13 mouse cellular contexts compared by ENCODE assay signal in the genomic region with DNA sequence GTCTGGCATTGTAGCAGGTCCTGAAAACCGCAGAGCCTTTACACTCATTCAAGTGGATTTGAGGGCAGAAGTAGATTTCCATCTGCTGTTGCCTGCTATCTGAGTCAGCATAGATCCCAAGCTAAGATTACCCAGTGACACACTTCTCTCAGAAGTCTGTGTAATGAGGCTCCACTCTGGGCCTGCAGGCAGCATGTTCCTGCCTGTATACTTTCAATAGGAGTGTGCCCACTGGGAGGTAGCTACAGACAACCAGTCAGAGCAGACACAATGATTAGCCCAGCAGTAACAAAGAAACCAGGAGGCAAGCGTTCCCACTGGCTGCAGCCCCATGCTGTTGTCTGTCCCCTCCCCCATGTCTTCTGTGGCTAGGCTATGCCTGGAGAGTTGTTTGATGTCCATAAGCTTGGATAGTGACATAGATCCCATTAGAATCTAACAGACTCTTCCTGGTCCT. TPM values are rescaled to one million over a fixed set of nuclear protein-coding genes. Genes with fewer than 3 reads are reported as not detected.
DNase-seq lines count a peak whose midpoint lies in the region; ATAC-seq lines count a peak whose summit lies in the region.
"Had no signal": no experiment of that assay in that cellular context is flagged by ENCODE, and none has a peak within 500 bp of the region (broad histone marks: within the 10 kb centered on the region; RNA-seq: fewer than 3 reads in every experiment).

No protein-coding gene starts in this region.

- no peak overlapping the region for H3K27ac ChIP-seq in embryonic facial prominence, embryonic 14.5 days (replicated peaks; ENCODE audit: low read depth, low read length)
- no peak overlapping the region for H3K27ac ChIP-seq in hindbrain, embryonic 15.5 days (replicated peaks)
- H3K27ac ChIP-seq in stomach, embryonic 16.5 days (ENCODE audit: low read length), result no peak overlapping the region
- no peak overlapping the region for H3K27ac ChIP-seq in heart, embryonic 10.5 days

- H3K4me1 ChIP-seq in embryonic facial prominence, embryonic 14.5 days (ENCODE audit: control insufficient read depth, insufficient read depth, low read length), result no peaks in the 10 kb centered on the region
- H3K4me1 ChIP-seq in hindbrain, embryonic 15.5 days (replicated peaks), result no peaks in the 10 kb centered on the region
- no peaks in the 10 kb centered on the region for H3K4me1 ChIP-seq in stomach, embryonic 16.5 days (ENCODE audit: control insufficient read depth, insufficient read depth, low read length)
- H3K4me1 ChIP-seq in heart, embryonic 10.5 days, result no peaks in the 10 kb centered on the region

- no peak overlapping the region for H3K4me2 ChIP-seq in embryonic facial prominence, embryonic 14.5 days (ENCODE audit: low read depth, low read length)
- no peak overlapping the region for H3K4me2 ChIP-seq in hindbrain, embryonic 15.5 days
- H3K4me2 ChIP-seq in stomach, embryonic 16.5 days (ENCODE audit: low read depth, low read length), result no peak overlapping the region

- H3K4me3 ChIP-seq in embryonic facial prominence, embryonic 14.5 days (ENCODE audit: low read depth, low read length), result no peak overlapping the region
- H3K4me3 ChIP-seq in hindbrain, embryonic 15.5 days, result no peak overlapping the region
- no peak overlapping the region for H3K4me3 ChIP-seq in stomach, embryonic 16.5 days (replicated peaks; ENCODE audit: low read length)
- no peak overlapping the region for H3K4me3 ChIP-seq in heart, embryonic 10.5 days

- no peak overlapping the region for H3K9ac ChIP-seq in embryonic facial prominence, embryonic 14.5 days (ENCODE audit: low read depth, low read length)
- no peak overlapping the region for H3K9ac ChIP-seq in hindbrain, embryonic 15.5 days
- no peak overlapping the region for H3K9ac ChIP-seq in stomach, embryonic 16.5 days (ENCODE audit: low read length)

- WGBS in embryonic facial prominence, embryonic 14.5 days, result 25% methylated on average over 2 of the region's 2 CpGs
- WGBS in hindbrain, embryonic 15.5 days, result 17% methylated on average over 2 of the region's 2 CpGs
- 38% methylated on average over 2 of the region's 2 CpGs for WGBS in stomach, embryonic 16.5 days
- WGBS in heart, embryonic 10.5 days, result 40% methylated on average over 2 of the region's 2 CpGs

- H3K36me3 ChIP-seq in embryonic facial prominence, embryonic 14.5 days (ENCODE audit: control insufficient read depth, insufficient read depth, low read length), result no peaks in the 10 kb centered on the region
- no peaks in the 10 kb centered on the region for H3K36me3 ChIP-seq in hindbrain, embryonic 15.5 days
- H3K36me3 ChIP-seq in stomach, embryonic 16.5 days (ENCODE audit: control insufficient read depth, insufficient read depth, low read length), result no peaks in the 10 kb centered on the region
- H3K36me3 ChIP-seq in heart, embryonic 10.5 days, result no peaks in the 10 kb centered on the region

- peak; percentile 86 for ATAC-seq in embryonic facial prominence, embryonic 14.5 days (ENCODE audit: low read depth)
- ATAC-seq in hindbrain, embryonic 15.5 days (ENCODE audit: low FRiP score, low read depth), result peak; percentile 42; the same call in 1 of the 2 replicates
- ATAC-seq in stomach, embryonic 16.5 days (ENCODE audit: insufficient read depth, low FRiP score), result peak; percentile 50; the same call in 1 of the 2 replicates

- H3K27me3 ChIP-seq in embryonic facial prominence, embryonic 14.5 days (replicated peaks; ENCODE audit: control insufficient read depth, insufficient read depth, low read length), result no peaks in the 10 kb centered on the region
- no peaks in the 10 kb centered on the region for H3K27me3 ChIP-seq in hindbrain, embryonic 15.5 days
- H3K27me3 ChIP-seq in stomach, embryonic 16.5 days (ENCODE audit: control insufficient read depth, insufficient read depth, low read length), result no peaks in the 10 kb centered on the region
- peaks cover 4% of the 10 kb centered on the region; the same call in 1 of the 2 replicates for H3K27me3 ChIP-seq in heart, embryonic 10.5 days (ENCODE audit: insufficient read depth, poor library complexity, severe bottlenecking)

- no peaks in the 10 kb centered on the region for H3K9me3 ChIP-seq in embryonic facial prominence, embryonic 14.5 days (ENCODE audit: control insufficient read depth, low read length)
- H3K9me3 ChIP-seq in hindbrain, embryonic 15.5 days, result no peaks in the 10 kb centered on the region
- no peaks in the 10 kb centered on the region for H3K9me3 ChIP-seq in stomach, embryonic 16.5 days (replicated peaks; ENCODE audit: control insufficient read depth, low read length)
- H3K9me3 ChIP-seq in heart, embryonic 10.5 days, result no peaks in the 10 kb centered on the region

- DNase-seq in urinary bladder, postnatal 36 days (ENCODE audit: low spot score in 2 of 2), result peak; percentile 39 to 48
- no peak for DNase-seq in urinary bladder, postnatal 10 days (ENCODE audit: low spot score)
- DNase-seq in embryonic facial prominence, embryonic 14.5 days (ENCODE audit: low spot score), result peak; percentile 70
- no peak for DNase-seq in spleen, postnatal 36 days (ENCODE audit: low spot score in 2 of 2)
- no peak for DNase-seq in heart, embryonic 10.5 days (ENCODE audit: low spot score)
- no peak for DNase-seq in gastrocnemius, adult 8-10 months (ENCODE audit: low spot score in 2 of 2)
- DNase-seq: kidney, postnatal 4 days; right cerebral cortex, postnatal 25 days had no signal

RNA-seq across cellular contexts. Expression of a gene that starts 21.4 kb away (rescaled TPM):
- 56.6 and 60.3 TPM in 2 replicates for polyA plus RNA-seq in embryonic facial prominence, embryonic 14.5 days (2014; fragmentation: Nextera tagmentation; extraction: Ambion mirVana)
- 193 and 203 TPM in 2 replicates for polyA plus RNA-seq in hindbrain, embryonic 15.5 days (2015; fragmentation: Nextera tagmentation; extraction: Ambion mirVana)
- polyA plus RNA-seq in stomach, embryonic 16.5 days (2015; fragmentation: Nextera tagmentation; extraction: Ambion mirVana), result 117 and 125 TPM in 2 replicates
- polyA plus RNA-seq in heart, embryonic 10.5 days (2016; fragmentation: Nextera tagmentation; extraction: Ambion mirVana), result 46.6 and 73.7 TPM in 2 replicates
- 1 to 10 TPM; 1.1 to 6.7 (median 3.7) TPM for total RNA-seq in gastrocnemius, adult 8-10 months (2022)

RNA-seq across cellular contexts. Expression of a gene that starts 30.8 kb away (rescaled TPM):
- polyA plus RNA-seq in embryonic facial prominence, embryonic 14.5 days (2014; fragmentation: Nextera tagmentation; extraction: Ambion mirVana), result 0.31 TPM in 1 of 2 replicates, not detected in the other
- polyA plus RNA-seq in hindbrain, embryonic 15.5 days (2015; fragmentation: Nextera tagmentation; extraction: Ambion mirVana), result not detected in 2 replicates
- polyA plus RNA-seq in stomach, embryonic 16.5 days (2015; fragmentation: Nextera tagmentation; extraction: Ambion mirVana), result not detected in 2 replicates
- not detected in 2 replicates for polyA plus RNA-seq in heart, embryonic 10.5 days (2016; fragmentation: Nextera tagmentation; extraction: Ambion mirVana)
- total RNA-seq in gastrocnemius, adult 8-10 months (2022), result not detected
- total RNA-seq: ES-E14; liver, adult 2 months had no signal
- polyA plus RNA-seq: heart, embryonic 14.5 days; liver, adult 2 months had no signal

RNA-seq across cellular contexts. Expression of a gene that starts 34.6 kb away (rescaled TPM):
- not detected in 2 replicates for polyA plus RNA-seq in embryonic facial prominence, embryonic 14.5 days (2014; fragmentation: Nextera tagmentation; extraction: Ambion mirVana)
- polyA plus RNA-seq in hindbrain, embryonic 15.5 days (2015; fragmentation: Nextera tagmentation; extraction: Ambion mirVana), result 1.1 and 1.2 TPM in 2 replicates
- not detected in 2 replicates for polyA plus RNA-seq in stomach, embryonic 16.5 days (2015; fragmentation: Nextera tagmentation; extraction: Ambion mirVana)
- 0.20 and 0.44 TPM in 2 replicates for polyA plus RNA-seq in heart, embryonic 10.5 days (2016; fragmentation: Nextera tagmentation; extraction: Ambion mirVana)
- total RNA-seq in gastrocnemius, adult 8-10 months (2022), result not detected
- total RNA-seq: liver, adult 2 months had no signal
- polyA plus RNA-seq: heart, embryonic 14.5 days; liver, adult 2 months had no signal

RNA-seq across cellular contexts. Expression of a gene that starts 38.3 kb away (rescaled TPM):
- 26.2 and 28.7 TPM in 2 replicates for polyA plus RNA-seq in embryonic facial prominence, embryonic 14.5 days (2014; fragmentation: Nextera tagmentation; extraction: Ambion mirVana)
- polyA plus RNA-seq in hindbrain, embryonic 15.5 days (2015; fragmentation: Nextera tagmentation; extraction: Ambion mirVana), result 42.5 and 49.6 TPM in 2 replicates
- 31.3 and 33.7 TPM in 2 replicates for polyA plus RNA-seq in stomach, embryonic 16.5 days (2015; fragmentation: Nextera tagmentation; extraction: Ambion mirVana)
- 39.7 and 39.9 TPM in 2 replicates for polyA plus RNA-seq in heart, embryonic 10.5 days (2016; fragmentation: Nextera tagmentation; extraction: Ambion mirVana)
- 1 to 10 TPM; 6.0 to 6.6 (median 6.2) TPM for total RNA-seq in gastrocnemius, adult 8-10 months (2022)

RNA-seq across cellular contexts. Expression of a gene that starts 51.0 kb away (rescaled TPM):
- 0.13 TPM in 1 of 2 replicates, not detected in the other for polyA plus RNA-seq in embryonic facial prominence, embryonic 14.5 days (2014; fragmentation: Nextera tagmentation; extraction: Ambion mirVana)
- not detected in 2 replicates for polyA plus RNA-seq in hindbrain, embryonic 15.5 days (2015; fragmentation: Nextera tagmentation; extraction: Ambion mirVana)
- polyA plus RNA-seq in stomach, embryonic 16.5 days (2015; fragmentation: Nextera tagmentation; extraction: Ambion mirVana), result not detected in 2 replicates
- not detected in 2 replicates for polyA plus RNA-seq in heart, embryonic 10.5 days (2016; fragmentation: Nextera tagmentation; extraction: Ambion mirVana)
- total RNA-seq in gastrocnemius, adult 8-10 months (2022), result not detected
- total RNA-seq: liver, adult 2 months had no signal
- polyA plus RNA-seq: heart, embryonic 14.5 days; liver, adult 2 months had no signal

Comparison
In these comparisons a context has a peak if more than half of its experiments do, and no peak if none do; other contexts are left out.
1. DNase-seq: peak in urinary bladder, postnatal 36 days (2 of 2) and embryonic facial prominence, embryonic 14.5 days (single experiment); none in urinary bladder, postnatal 10 days (single experiment), spleen, postnatal 36 days (0 of 2), heart, embryonic 10.5 days (single experiment) and gastrocnemius, adult 8-10 months (0 of 2).
2. Peak in every context shown above with its lines, with median percentiles within 50 percentile points of each other: ATAC-seq.